Mouse (Mus musculus) ES-E14 (cell line): Measurements from ENCODE around the gene Ppard. TPM values are rescaled to one million over a fixed set of nuclear protein-coding genes. Genes with fewer than 3 reads are reported as not detected.

ENCODE experiments used
- DNase-seq: peaks from one replicate; pipeline ENCODE4 v3.0.0-alpha.2; 2013; ENCODE audit warnings: low read depth, low spot score
- H3K27ac ChIP-seq: 2 replicates; pipeline ENCODE4 v1.5.1; 2012; ENCODE audit warnings: low read depth, mild to moderate bottlenecking, low read length, moderate library complexity, mixed read lengths; ENCODE audit not compliant: poor library complexity, insufficient read depth, severe bottlenecking
- H3K36me3 ChIP-seq: 2 replicates; pipeline ENCODE4 v1.6.1; 2012; ENCODE audit warnings: mild to moderate bottlenecking, low read length, moderate library complexity, mixed read lengths; ENCODE audit not compliant: control insufficient read depth, poor library complexity, insufficient read depth, severe bottlenecking
- H3K4me1 ChIP-seq, 2 experiments: fragments of 150-350 bp in 1 of 2; sonication (generic) in 1 of 2; 2 replicates each; pipeline ENCODE4 v1.6.1; 2012; ENCODE audit warnings: low read length in 2 of 2, mild to moderate bottlenecking in 1 of 2, mixed read lengths in 1 of 2; ENCODE audit not compliant: control insufficient read depth in 2 of 2, insufficient read depth in 2 of 2, poor library complexity in 1 of 2
- H3K4me3 ChIP-seq, 2 experiments: fragments of 150-350 bp in 1 of 2; sonication (generic) in 1 of 2; 2 replicates each; pipeline ENCODE4 v1.5.1; 2012; ENCODE audit warnings: low read length in 2 of 2, low read depth in 1 of 2, mild to moderate bottlenecking in 1 of 2, mixed read lengths in 1 of 2; ENCODE audit not compliant: insufficient read depth in 1 of 2, poor library complexity in 1 of 2, severe bottlenecking in 1 of 2
- H3K9ac ChIP-seq: 2 replicates; pipeline ENCODE4 v1.6.1; 2012; ENCODE audit warnings: low read depth, mild to moderate bottlenecking, low read length, mixed read lengths; ENCODE audit not compliant: poor library complexity, insufficient read depth, severe bottlenecking
- H3K9me3 ChIP-seq: fragments of 150-350 bp; sonication (generic); 2 replicates; pipeline ENCODE4 v1.6.1; 2012; ENCODE audit warnings: low read depth, mild to moderate bottlenecking, low read length; ENCODE audit not compliant: control insufficient read depth, insufficient read depth
- CHD2 ChIP-seq: IDR thresholded peaks from 2 replicates; pipeline ENCODE4 v1.6.1; 2014; ENCODE audit warnings: mild to moderate bottlenecking, low read depth, low read length, inconsistent platforms
- HCFC1 ChIP-seq: IDR thresholded peaks from 2 replicates; pipeline ENCODE4 v1.6.1; 2012; ENCODE audit warnings: low read length, inconsistent platforms, borderline replicate concordance; ENCODE audit not compliant: insufficient read depth
- MAFK ChIP-seq: IDR thresholded peaks from 2 replicates; pipeline ENCODE4 v1.6.1; 2014; ENCODE audit warnings: mild to moderate bottlenecking, low read depth, low read length, inconsistent platforms; ENCODE audit not compliant: insufficient read depth
- ZC3H11A ChIP-seq: IDR thresholded peaks from 2 replicates; pipeline ENCODE4 v1.6.1; 2012; ENCODE audit warnings: low read depth, mild to moderate bottlenecking, inconsistent platforms, low read length, borderline replicate concordance
- ZNF384 ChIP-seq: IDR thresholded peaks from 2 replicates; pipeline ENCODE4 v1.6.1; 2012; ENCODE audit warnings: low read depth, low read length, inconsistent platforms
- in situ Hi-C, 2 experiments: fragments of 600-800 bp; cut with MboI; formaldehyde crosslinking; loops; one replicate each; pipeline ENCODE4 v1.15.1; 2025; ENCODE audit warnings: low sequenced_read_pairs in 2 of 2, inconsistent platforms in 1 of 2; ENCODE audit not compliant: unreplicated experiment in 2 of 2
- total RNA-seq: library from RNA; depleted of rRNA; stranded (reverse); fragments of 300-350 nt; gene quantifications from 2 replicates; pipeline ENCODE4 v1.2.3, GENCODE M21; 2012; rRNA removed

The Ppard gene
- total RNA-seq, 1 experiment, result 6.7 TPM

DNA sequence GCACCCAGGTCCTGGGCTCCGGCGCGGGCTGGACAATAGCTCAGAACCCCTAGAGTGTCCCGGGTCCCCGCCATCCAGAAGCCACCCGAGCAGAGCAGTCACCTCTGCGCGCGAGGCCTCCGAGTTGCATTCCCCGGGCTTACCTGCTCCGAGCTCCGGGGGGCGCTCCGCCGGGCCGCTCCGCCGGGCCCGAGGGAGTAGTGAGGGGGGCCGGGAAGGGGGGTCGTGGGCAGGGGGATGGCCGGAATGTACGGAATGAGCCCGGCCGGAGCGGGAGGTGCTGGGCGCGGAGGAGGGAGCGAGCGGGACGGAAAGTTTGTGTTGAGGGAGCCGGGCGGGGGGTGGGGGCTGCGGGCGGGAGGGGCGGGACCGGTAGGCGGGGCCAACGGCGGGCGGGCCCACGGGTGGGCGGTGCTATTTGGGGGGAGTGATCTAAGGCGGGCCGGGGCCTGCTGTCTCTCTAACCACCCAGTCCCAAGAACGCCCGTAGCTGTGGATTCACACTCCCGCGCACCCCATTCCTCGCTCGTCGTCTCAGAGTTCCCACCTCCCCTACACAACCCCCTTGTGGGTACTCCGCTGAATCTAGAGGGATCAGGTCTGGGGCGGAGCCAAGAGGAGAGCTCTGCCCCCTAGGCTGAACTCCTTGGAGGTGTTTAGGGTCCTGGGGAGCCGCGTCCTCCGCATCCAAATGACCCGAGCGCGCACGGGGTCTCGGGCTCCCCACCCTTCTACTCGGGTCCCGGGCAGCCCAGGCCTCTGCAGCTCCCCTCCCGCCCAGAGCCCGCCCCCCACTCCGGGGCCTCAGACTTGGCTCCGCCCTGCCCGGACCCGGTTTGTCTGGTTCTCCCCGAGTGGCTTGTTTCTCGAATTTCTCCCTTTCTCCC lies 118.2 kb downstream of the Ppard start, which contains the start of gene Tead3:
Gene Tead3 (minus strand): TSS at position 352 of the 887 bp plus-strand sequence.
- H3K27ac ChIP-seq, result peak within 1 kb of the TSS; percentile 45
- no peak for DNase-seq
- TF ChIP-seq ZC3H11A (no peak), ZNF384 (no peak), HCFC1 (no peak), CHD2 (no peak), MAFK (no peak)
- H3K9ac ChIP-seq, result peak within 1 kb of the TSS; percentile 79
- H3K9me3 ChIP-seq, result no peaks in the 10 kb centered on the region
- no peaks in the 10 kb centered on the region for H3K36me3 ChIP-seq
- peak within 1 kb of the TSS; percentile 73 to 93 for H3K4me3 ChIP-seq
- H3K4me1 ChIP-seq, result peaks cover 2 to 37% of the 10 kb centered on the region in 2 experiments; a peak in 2 of 4 replicates
- in situ Hi-C loops, result no loop called here

Other genes starting within 250 kb of the Ppard start
- 4.8 and 7.3 TPM in 2 replicates for gene Tcp11, start 152.1 kb upstream of the Ppard start, total RNA-seq
- gene Scube3, start 90.6 kb upstream of the Ppard start, total RNA-seq, result 24.0 and 25.7 TPM in 2 replicates
- gene Zfp523, start 55.6 kb upstream of the Ppard start, total RNA-seq, result 11.4 and 16.8 TPM in 2 replicates
- gene Def6, start 24.9 kb upstream of the Ppard start, total RNA-seq, result 17.6 and 20.8 TPM in 2 replicates
- gene Fance, start 80.8 kb downstream of the Ppard start, total RNA-seq, result 25.9 and 39.8 TPM in 2 replicates
- gene Rpl10a, start 95.8 kb downstream of the Ppard start, total RNA-seq, result 2,234 and 2,688 TPM in 2 replicates
- gene Tead3, start 118.1 kb downstream of the Ppard start, total RNA-seq, result 8.0 and 9.0 TPM in 2 replicates
- 3.7 and 4.1 TPM in 2 replicates for gene Tulp1, start 132.5 kb downstream of the Ppard start, total RNA-seq